Mouse (Mus musculus) heart, postnatal 0 days (tissue): ENCODE measurements around the gene Tpst1. TPM values are rescaled to one million over a fixed set of nuclear protein-coding genes. Genes with fewer than 3 reads are reported as not detected.
A peak's percentile ranks its signal among the peaks of the same experiment; 100 is the strongest.

Experiments
- ATAC-seq: fragments of 200-750 bp; cut with Nextera tagmentation; 2 replicates; pipeline ENCODE4 v1.8.0; 2017; ENCODE audit warnings: low read depth, moderate number of reproducible peaks, moderate library complexity; ENCODE audit not compliant: insufficient read depth
- DNase-seq: peaks from one replicate; pipeline ENCODE4 v3.0.0-alpha.2; 2016; ENCODE audit warnings: low spot score
- H3K27ac ChIP-seq: fragments of 300-500 bp; sonication (generic); 2 replicates; pipeline ENCODE4 v1.5.1; 2014; ENCODE audit warnings: low read depth, mild to moderate bottlenecking
- H3K27me3 ChIP-seq: fragments of 300-500 bp; sonication (generic); 2 replicates; pipeline ENCODE4 v1.6.1; 2014; ENCODE audit warnings: low read length, mixed read lengths; ENCODE audit not compliant: control insufficient read depth, insufficient read depth
- H3K36me3 ChIP-seq: fragments of 300-500 bp; sonication (generic); replicated peaks from 2 replicates; pipeline ENCODE4 v1.6.1; 2014; ENCODE audit warnings: low read length, mixed read lengths; ENCODE audit not compliant: control insufficient read depth, insufficient read depth
- H3K4me1 ChIP-seq: fragments of 300-500 bp; sonication (generic); 2 replicates; pipeline ENCODE4 v1.6.1; 2014; ENCODE audit warnings: antibody characterized with exemption; ENCODE audit not compliant: control insufficient read depth, insufficient read depth
- H3K4me2 ChIP-seq: fragments of 300-500 bp; sonication (generic); 2 replicates; pipeline ENCODE4 v1.6.1; 2014; ENCODE audit warnings: low read depth, mild to moderate bottlenecking, low read length, moderate library complexity
- H3K4me3 ChIP-seq: fragments of 300-500 bp; sonication (generic); 2 replicates; pipeline ENCODE4 v1.5.1; 2014; ENCODE audit warnings: low read depth, low read length
- H3K9ac ChIP-seq: fragments of 300-500 bp; sonication (generic); replicated peaks from 2 replicates; pipeline ENCODE4 v1.6.1; 2014; ENCODE audit warnings: low read depth, low read length, mixed read lengths
- H3K9me3 ChIP-seq: fragments of 300-500 bp; sonication (generic); replicated peaks from 2 replicates; pipeline ENCODE4 v1.6.1; 2016; ENCODE audit warnings: low read length; ENCODE audit not compliant: control insufficient read depth
- CTCF ChIP-seq: IDR thresholded peaks from 2 replicates; pipeline ENCODE4 v1.5.1; 2016; ENCODE audit warnings: antibody characterized with exemption, control low read depth, low read depth
- EP300 ChIP-seq: IDR thresholded peaks from 2 replicates; pipeline ENCODE4 v1.6.1; 2016; ENCODE audit warnings: antibody characterized with exemption, low read depth
- WGBS: fragments of 180-500 bp; shearing (Covaris S2); extraction: QIAGEN DNeasy Blood & Tissue Kit; methylation state at CpG from one replicate; pipeline ENCODE4 v1.1.7; 2014; 5-methylcytosine and 5-hydroxymethylcytosine counted together
- polyA plus RNA-seq: library from polyadenylated mRNA; unstranded; fragments of >200 nt; fragmentation: Nextera tagmentation; extraction: Ambion mirVana; gene quantifications from 2 replicates; pipeline ENCODE4 v1.2.1, GENCODE M21; 2015
- total RNA-seq: library from RNA; depleted of rRNA; stranded (reverse); fragments of >200 nt; gene quantifications from 2 replicates; pipeline ENCODE4 v1.2.3, GENCODE M21; 2014; ENCODE audit warnings: low replicate concordance

Gene Tpst1
- total and polyA plus RNA-seq, 2 experiments from 2014 or later: 20.7 to 23.7 TPM

DNA sequence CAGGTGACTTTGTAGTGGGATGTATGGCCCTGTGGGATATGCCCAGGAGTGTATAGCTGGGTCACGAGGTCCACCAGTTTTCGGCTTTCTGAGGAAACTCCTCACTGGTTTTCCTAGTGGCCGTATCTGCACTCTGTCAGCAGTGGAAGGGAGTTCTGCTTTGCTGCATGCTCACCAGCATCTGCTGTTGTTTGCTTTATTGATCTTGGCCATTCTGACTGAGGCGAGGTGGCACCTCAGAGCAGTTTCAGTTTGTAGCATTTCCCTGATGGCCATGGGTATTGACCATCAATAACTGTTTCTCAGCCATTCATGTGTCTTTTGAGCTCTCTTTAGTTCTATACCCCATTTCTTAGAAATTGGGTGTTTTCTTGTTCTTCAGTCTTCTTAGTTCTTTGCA lies 17.4 kb upstream of the Tpst1 start:
- no peaks in the 10 kb centered on the region for H3K9me3 ChIP-seq
- H3K4me2 ChIP-seq: no peak overlapping the region
- TF ChIP-seq EP300 (no peak), CTCF (no peak)
- H3K36me3 ChIP-seq: 0 out of 2 replicates have a peak, but pooled peaks cover 13% of the 10 kb centered on the region
- peaks cover 12% of the 10 kb centered on the region for H3K4me1 ChIP-seq
- no peak overlapping the region for H3K4me3 ChIP-seq
- DNase-seq (no peak), ATAC-seq (no peak)
- 95% methylated on average over 4 of the region's 4 CpGs for WGBS
- H3K27ac ChIP-seq: no peak overlapping the region
- H3K27me3 ChIP-seq: 0 out of 2 replicates have a peak, but pooled peaks cover 11% of the 10 kb centered on the region
- no peak overlapping the region for H3K9ac ChIP-seq

DNA sequence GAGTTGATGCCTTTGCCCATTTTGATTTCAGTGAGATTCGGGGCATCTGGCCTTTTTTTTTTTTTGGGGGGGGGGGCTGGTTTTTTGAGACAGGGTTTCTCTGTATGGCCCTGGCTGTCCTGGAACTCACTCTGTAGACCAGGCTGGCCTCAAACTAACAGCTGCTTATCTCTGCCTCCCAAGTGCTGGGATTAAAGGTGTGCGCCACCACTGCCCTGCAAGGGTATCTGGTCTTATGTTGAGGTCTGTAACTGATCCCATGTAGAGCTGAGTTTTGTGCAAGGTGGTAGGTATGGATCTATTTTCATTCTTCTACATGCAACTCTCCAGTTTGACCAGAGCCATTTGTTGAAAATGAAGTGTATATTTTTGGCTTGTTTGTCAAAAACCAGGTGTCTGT lies 16.8 kb upstream of the Tpst1 start:
- 0 out of 2 replicates have a peak, but pooled peaks cover 8% of the 10 kb centered on the region for H3K36me3 ChIP-seq
- no peak overlapping the region for H3K9ac ChIP-seq
- 90% methylated on average over 2 of the region's 2 CpGs for WGBS
- 0 out of 2 replicates have a peak, but pooled peaks cover 4% of the 10 kb centered on the region for H3K27me3 ChIP-seq
- H3K9me3 ChIP-seq: no peaks in the 10 kb centered on the region
- H3K4me2 ChIP-seq: no peak overlapping the region
- no peak overlapping the region for H3K27ac ChIP-seq
- TF ChIP-seq CTCF (no peak), EP300 (no peak)
- ATAC-seq (no peak), DNase-seq (no peak)
- peaks cover 12% of the 10 kb centered on the region for H3K4me1 ChIP-seq
- H3K4me3 ChIP-seq: no peak overlapping the region

DNA sequence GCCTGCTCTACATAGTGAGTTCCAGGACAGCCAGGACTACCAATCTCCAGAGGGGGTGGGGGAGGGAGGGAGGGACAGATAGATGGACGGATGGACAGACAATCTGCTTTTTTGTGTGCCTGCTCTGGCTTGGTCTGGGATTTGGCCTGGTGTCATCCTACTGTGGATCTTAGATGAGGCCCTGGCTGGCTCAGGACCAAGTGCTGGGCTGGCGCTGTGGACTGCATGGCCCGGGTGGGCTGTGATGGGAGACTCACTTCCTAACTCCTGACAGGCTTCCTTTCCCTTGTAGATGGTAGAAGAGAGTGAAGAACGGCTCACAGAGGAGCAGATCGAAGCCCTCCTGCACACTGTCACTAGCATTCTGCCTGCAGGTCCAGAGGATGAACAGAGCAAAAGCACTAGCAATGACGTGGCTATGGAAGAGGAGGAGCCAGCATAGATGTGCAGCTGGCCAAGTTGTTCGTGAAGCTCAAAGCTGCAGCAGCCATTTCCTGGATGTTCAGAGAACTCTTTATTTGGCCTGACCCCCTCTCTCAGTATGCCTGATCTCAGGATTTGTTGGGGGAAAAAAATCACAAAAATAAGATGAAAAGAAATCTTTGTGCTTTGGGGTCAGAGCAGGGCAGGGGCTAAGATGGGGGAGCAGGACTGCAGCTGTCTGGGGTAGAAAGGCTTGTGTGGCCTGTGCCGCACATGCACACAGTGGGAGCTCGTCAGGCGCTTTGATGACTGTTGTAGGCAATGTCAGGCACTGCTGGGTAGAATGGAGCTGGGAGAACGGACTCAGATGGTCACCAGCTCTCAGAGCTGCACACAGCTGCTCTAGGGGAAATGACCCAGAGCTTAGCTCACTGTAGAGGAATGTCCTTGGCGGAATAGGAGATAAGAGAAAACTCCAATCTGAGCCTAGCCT lies 13.5 kb upstream of the Tpst1 start:
- DNase-seq (peak; percentile 60), ATAC-seq (peak; percentile 86)
- Histone ChIP-seq H3K36me3 (no peaks in the 10 kb centered on the region), H3K9me3 (no peaks in the 10 kb centered on the region), H3K27me3 (no peaks in the 10 kb centered on the region), H3K9ac (no peak overlapping the region), H3K4me2 (no peak overlapping the region), H3K27ac (peak overlapping the region; percentile 82), H3K4me1 (peaks cover 12% of the 10 kb centered on the region), H3K4me3 (no peak overlapping the region)
- TF ChIP-seq EP300: no peak
- TF ChIP-seq CTCF: no peak
- 36% methylated on average over 12 of the region's 12 CpGs for WGBS

DNA sequence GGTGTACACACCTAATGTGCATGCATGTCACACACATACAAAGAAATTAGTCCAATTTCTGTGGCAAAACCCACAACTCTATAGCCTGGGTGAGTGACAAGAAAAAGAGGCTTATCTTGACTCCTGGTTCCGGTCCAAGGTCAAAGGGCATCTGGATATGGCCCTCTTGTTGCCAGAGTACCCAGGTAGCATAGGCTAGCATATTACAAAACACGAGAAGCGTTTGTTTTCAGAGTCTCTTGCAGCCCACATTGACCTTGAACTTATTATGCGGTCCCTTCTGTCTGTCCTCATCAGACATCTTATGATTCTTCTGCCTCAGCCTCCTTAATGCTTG lies 12.8 kb upstream of the Tpst1 start:
- Histone ChIP-seq H3K9me3 (no peaks in the 10 kb centered on the region), H3K9ac (no peak overlapping the region), H3K27ac (peak overlapping the region; percentile 82), H3K4me2 (no peak overlapping the region), H3K36me3 (no peaks in the 10 kb centered on the region), H3K4me3 (no peak overlapping the region), H3K4me1 (peaks cover 12% of the 10 kb centered on the region), H3K27me3 (no peaks in the 10 kb centered on the region)
- TF ChIP-seq CTCF: no peak
- no peak for TF ChIP-seq EP300
- ATAC-seq: no peak
- whole genome bisulfite sequencing: 71% methylated on average over 4 of the region's 4 CpGs
- no peak for DNase-seq

DNA sequence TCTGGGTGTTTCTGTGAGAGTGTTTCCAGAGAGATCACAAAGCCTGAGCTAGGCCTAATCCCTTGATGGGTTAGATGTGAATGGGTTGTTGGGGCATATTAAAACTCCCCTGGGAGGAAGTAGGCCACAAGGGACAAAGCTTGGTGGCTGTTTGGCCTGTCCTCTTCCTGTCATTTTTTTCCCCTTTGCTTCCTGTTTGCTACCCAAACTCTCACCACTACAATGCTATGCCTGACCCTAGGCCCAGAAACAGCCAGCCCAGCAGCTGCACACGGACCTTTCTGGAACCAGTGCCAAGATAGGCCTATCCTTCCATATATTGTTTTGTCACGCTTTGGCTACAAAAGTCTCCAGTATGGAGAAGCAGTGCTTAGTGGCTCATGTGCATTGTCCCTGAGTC lies 11.0 kb upstream of the Tpst1 start:
- H3K27me3 ChIP-seq: no peaks in the 10 kb centered on the region
- H3K9ac ChIP-seq: no peak overlapping the region
- DNase-seq (no peak), ATAC-seq (peak; percentile 45; the same call in 1 of the 2 replicates)
- H3K36me3 ChIP-seq: no peaks in the 10 kb centered on the region
- 0 out of 2 replicates have a peak, but pooled peaks cover 3% of the 10 kb centered on the region for H3K9me3 ChIP-seq
- no peak overlapping the region for H3K4me2 ChIP-seq
- H3K27ac ChIP-seq: peak overlapping the region; percentile 77
- TF ChIP-seq CTCF: no peak
- peak; percentile 71; the same call in 1 of the 2 replicates for TF ChIP-seq EP300
- H3K4me3 ChIP-seq: no peak overlapping the region
- 51% methylated on average over 2 of the region's 2 CpGs for WGBS
- peaks cover 12% of the 10 kb centered on the region for H3K4me1 ChIP-seq
